Comparison of ENCODE assay signal across 22 mouse cellular contexts in genomic region chr1:136156951-136157350, GRCm38 (mm10). TPM values are rescaled to one million over a fixed set of nuclear protein-coding genes. Genes with fewer than 3 reads are reported as not detected.
"Had no signal": no experiment of that assay in that cellular context is flagged by ENCODE, and none has a peak within 500 bp of the region (broad histone marks: within the 10 kb centered on the region; RNA-seq: fewer than 3 reads in every experiment).

No protein-coding gene starts in this region.

- H3K4me1 ChIP-seq: liver, embryonic 15.5 days; lung, embryonic 15.5 days; megakaryocyte, embryonic 14.5 days; midbrain, embryonic 13.5 days; midbrain, embryonic 15.5 days; neural tube, embryonic 12.5 days had no signal

- H3K9ac ChIP-seq: liver, embryonic 15.5 days; liver, postnatal 0 days; lung, embryonic 15.5 days; midbrain, embryonic 13.5 days; midbrain, embryonic 15.5 days; neural tube, embryonic 12.5 days had no signal

- H3K27ac ChIP-seq: liver, embryonic 15.5 days; lung, embryonic 15.5 days; macrophage; midbrain, embryonic 13.5 days; midbrain, embryonic 15.5 days; neural tube, embryonic 12.5 days had no signal

- ATAC-seq: liver, postnatal 0 days; lung, postnatal 0 days; midbrain, embryonic 13.5 days; midbrain, embryonic 15.5 days had no signal

- H3K4me2 ChIP-seq: liver, embryonic 15.5 days; lung, embryonic 15.5 days; midbrain, embryonic 11.5 days; midbrain, embryonic 13.5 days; midbrain, embryonic 15.5 days; neural tube, embryonic 12.5 days had no signal

- H3K9me3 ChIP-seq: liver, embryonic 15.5 days; lung, embryonic 15.5 days; megakaryocyte, embryonic 14.5 days; midbrain, embryonic 13.5 days; midbrain, embryonic 15.5 days; neural tube, embryonic 12.5 days had no signal

- H3K4me3 ChIP-seq: liver, embryonic 15.5 days; lung, embryonic 15.5 days; megakaryocyte, embryonic 14.5 days; midbrain, embryonic 13.5 days; midbrain, embryonic 15.5 days; neural tube, embryonic 12.5 days had no signal

- H3K27me3 ChIP-seq: liver, embryonic 15.5 days; lung, embryonic 15.5 days; megakaryocyte, embryonic 14.5 days; midbrain, embryonic 13.5 days; midbrain, embryonic 15.5 days; neural tube, embryonic 12.5 days had no signal

- DNase-seq: liver, postnatal 0 days; lung, adult 2 months; lung, postnatal 14 days; lung, postnatal 36 days; right cerebral cortex, postnatal 14 days; spleen, adult 18-20 months; thymus, postnatal 14 days; thymus, postnatal 36 days had no signal

RNA-seq across cellular contexts. Expression of gene Mroh3, which starts 55.7 kb away (rescaled TPM):
- total RNA-seq: megakaryocyte progenitor cell, adult 5-6 weeks; monocyte, adult 5-6 weeks; neutrophil, adult 5-6 weeks had no signal
- polyA plus RNA-seq: liver, embryonic 15.5 days; liver, postnatal 0 days; macrophage; midbrain, embryonic 15.5 days; midbrain, postnatal 0 days; neural tube, embryonic 12.5 days; neural tube, embryonic 14.5 days had no signal
